Mouse (Mus musculus) liver, embryonic 12.5 days (tissue): ENCODE measurements around the gene Serpinb1c. TPM values are rescaled to one million over a fixed set of nuclear protein-coding genes. Genes with fewer than 3 reads are reported as not detected.

ENCODE experiments used
- ATAC-seq: fragments of 200-750 bp; cut with Nextera tagmentation; 2 replicates; pipeline ENCODE4 v1.8.0; 2017; ENCODE audit warnings: moderate number of reproducible peaks, mild to moderate bottlenecking, moderate library complexity
- H3K27ac ChIP-seq: fragments of 300-500 bp; sonication (generic); 2 replicates; pipeline ENCODE4 v1.5.1; 2016; ENCODE audit warnings: mild to moderate bottlenecking
- H3K27me3 ChIP-seq: fragments of 300-500 bp; sonication (generic); replicated peaks from 2 replicates; pipeline ENCODE4 v1.6.1; 2016; ENCODE audit warnings: mild to moderate bottlenecking, moderate library complexity
- H3K36me3 ChIP-seq: fragments of 300-500 bp; sonication (generic); 2 replicates; pipeline ENCODE4 v1.6.1; 2016; ENCODE audit warnings: mild to moderate bottlenecking, moderate library complexity
- H3K4me1 ChIP-seq: fragments of 300-500 bp; sonication (generic); 2 replicates; pipeline ENCODE4 v1.6.1; 2016
- H3K4me2 ChIP-seq: fragments of 300-500 bp; sonication (generic); 2 replicates; pipeline ENCODE4 v1.6.1; 2016; ENCODE audit warnings: mild to moderate bottlenecking, moderate library complexity
- H3K4me3 ChIP-seq: fragments of 300-500 bp; sonication (generic); 2 replicates; pipeline ENCODE4 v1.5.1; 2016; ENCODE audit warnings: mild to moderate bottlenecking, moderate library complexity
- H3K9ac ChIP-seq: fragments of 300-500 bp; sonication (generic); 2 replicates; pipeline ENCODE4 v1.6.1; 2016; ENCODE audit warnings: mild to moderate bottlenecking, moderate library complexity
- H3K9me3 ChIP-seq: fragments of 300-500 bp; sonication (generic); replicated peaks from 2 replicates; pipeline ENCODE4 v1.6.1; 2016; ENCODE audit warnings: mild to moderate bottlenecking, moderate library complexity
- WGBS: fragments of 180-500 bp; shearing (Covaris S2); methylation state at CpG from one replicate; pipeline ENCODE4 v1.1.7; 2016; ENCODE audit not compliant: insufficient replicate concordance; 5-methylcytosine and 5-hydroxymethylcytosine counted together
- polyA plus RNA-seq: library from polyadenylated mRNA; unstranded; fragments of >200 nt; fragmentation: Nextera tagmentation; extraction: Ambion mirVana; gene quantifications from 2 replicates; pipeline ENCODE4 v1.2.1, GENCODE M21; 2016

Serpinb1c gene
- polyA plus RNA-seq, 1 experiment from 2014 or later = 0.10 TPM

DNA sequence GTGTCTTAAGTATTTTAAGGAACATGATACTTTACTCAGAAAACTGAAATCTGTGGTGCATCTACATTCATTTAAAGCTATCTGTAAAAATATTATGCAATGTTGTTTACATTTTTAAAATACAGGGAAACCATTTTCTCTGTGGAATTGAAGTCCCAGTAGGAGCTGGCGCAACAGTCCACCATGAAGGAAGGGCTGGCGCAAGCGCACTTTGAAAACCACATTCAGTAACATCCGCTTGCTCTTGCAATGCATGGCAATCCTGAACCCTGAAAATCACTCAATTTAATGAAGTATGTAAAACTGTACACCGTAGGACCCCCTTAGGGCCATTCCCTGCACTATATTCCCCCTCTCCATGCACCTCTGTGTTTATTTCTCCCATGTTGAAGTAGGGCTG lies 63.5 kb downstream of the Serpinb1c start:
- no peaks in the 10 kb centered on the region for H3K4me1 ChIP-seq
- no peaks in the 10 kb centered on the region for H3K9me3 ChIP-seq
- H3K27ac ChIP-seq = no peak overlapping the region
- 72% methylated on average over 5 of the region's 5 CpGs for WGBS
- no peak overlapping the region for H3K4me3 ChIP-seq
- H3K4me2 ChIP-seq = no peak overlapping the region
- ATAC-seq = no peak
- H3K36me3 ChIP-seq = no peaks in the 10 kb centered on the region
- H3K27me3 ChIP-seq = no peaks in the 10 kb centered on the region
- H3K9ac ChIP-seq = no peak overlapping the region

DNA sequence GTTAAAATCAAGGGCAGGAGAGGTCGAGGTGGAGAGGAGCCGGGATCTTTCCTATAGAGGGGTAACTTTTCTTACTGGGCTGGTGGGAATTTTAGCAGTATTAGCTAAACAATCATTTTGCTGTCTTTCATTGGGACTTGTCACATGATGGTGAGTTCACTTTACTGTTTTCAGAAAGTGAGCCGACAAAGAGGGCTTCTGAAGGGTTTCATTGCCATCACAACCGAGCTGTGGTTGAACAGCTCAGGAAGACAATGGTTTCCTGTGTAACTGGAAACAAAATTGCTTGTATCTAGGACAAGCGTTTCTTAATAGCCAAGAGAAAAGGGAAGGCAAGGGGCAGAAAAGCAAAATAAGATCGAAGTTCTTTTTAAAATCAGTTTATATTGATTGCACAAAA lies 64.8 kb downstream of the Serpinb1c start:
- H3K27ac ChIP-seq = no peak overlapping the region
- WGBS = 26% methylated on average over 6 of the region's 6 CpGs
- no peak for ATAC-seq

DNA sequence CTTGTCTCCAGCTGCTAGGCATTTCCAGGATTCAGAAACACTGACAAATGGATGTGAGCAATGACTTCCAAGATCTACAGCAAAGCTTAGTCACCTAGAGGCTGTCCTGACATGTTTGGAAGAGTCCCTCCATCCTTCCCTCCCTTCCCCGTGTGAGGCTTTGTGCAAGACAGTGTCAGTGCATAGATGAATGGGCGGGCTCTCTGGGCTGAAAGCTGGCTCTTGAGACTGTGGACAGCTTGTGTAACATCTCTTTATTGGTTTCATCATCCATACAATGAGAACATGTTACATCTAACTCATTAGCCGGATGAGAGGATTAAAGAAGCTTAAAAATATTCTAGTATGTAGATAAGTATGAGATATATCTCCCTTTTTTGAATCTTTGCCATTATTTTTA lies 65.2 kb downstream of the Serpinb1c start:
- Histone ChIP-seq H3K4me1 (peaks cover 6% of the 10 kb centered on the region; the same call in 1 of the 2 replicates), H3K4me3 (no peak overlapping the region), H3K36me3 (no peaks in the 10 kb centered on the region), H3K9ac (no peak overlapping the region), H3K4me2 (no peak overlapping the region), H3K27me3 (no peaks in the 10 kb centered on the region), H3K27ac (no peak overlapping the region), H3K9me3 (no peaks in the 10 kb centered on the region)
- WGBS = 42% methylated on average over 3 of the region's 3 CpGs
- ATAC-seq = no peak

More for the DNA sequence above, 64.8 kb downstream of the Serpinb1c start:
- Histone ChIP-seq H3K4me2 (no peak overlapping the region), H3K9me3 (no peaks in the 10 kb centered on the region), H3K4me3 (no peak overlapping the region), H3K9ac (no peak overlapping the region), H3K27me3 (no peaks in the 10 kb centered on the region), H3K36me3 (no peaks in the 10 kb centered on the region), H3K4me1 (peaks cover 6% of the 10 kb centered on the region; the same call in 1 of the 2 replicates)

DNA sequence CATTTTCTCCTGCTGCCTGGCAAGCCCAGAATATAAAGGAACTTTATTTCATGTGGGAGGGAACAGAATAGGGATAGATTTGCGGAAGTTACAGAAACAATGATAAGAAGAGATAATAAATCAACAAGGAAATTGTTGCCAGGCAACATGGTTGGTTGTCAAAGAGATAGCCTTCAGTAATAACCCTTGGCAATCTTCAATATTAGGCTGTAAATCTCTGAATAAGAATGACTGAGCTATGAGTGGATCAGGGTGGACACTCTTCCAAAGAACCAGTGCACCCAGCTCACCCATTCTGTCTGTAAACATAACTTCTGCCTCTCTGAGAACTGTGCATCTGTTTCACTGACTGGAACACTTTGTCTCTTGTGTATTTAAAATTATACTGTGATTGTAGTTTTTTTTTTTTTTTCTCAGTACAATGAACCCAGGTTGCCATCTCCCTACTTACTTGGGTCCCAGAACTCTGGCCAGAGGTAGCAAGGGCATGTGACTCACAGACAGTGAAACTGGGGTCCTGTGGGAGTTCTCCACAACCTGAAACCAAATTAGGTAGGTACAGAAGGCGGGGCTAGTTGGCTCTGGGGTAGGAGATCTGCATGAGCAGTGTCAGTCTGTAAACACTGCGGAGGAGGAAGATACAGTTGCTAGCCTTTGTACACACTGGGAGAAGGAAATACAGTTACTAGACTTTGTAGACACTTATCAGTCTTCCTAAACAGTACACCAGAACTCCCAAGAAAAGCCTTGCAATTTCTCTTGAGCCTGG lies 66.3 kb downstream of the Serpinb1c start:
- Histone ChIP-seq H3K4me1 (peaks cover 6% of the 10 kb centered on the region; the same call in 1 of the 2 replicates), H3K27me3 (no peaks in the 10 kb centered on the region), H3K9me3 (no peaks in the 10 kb centered on the region), H3K36me3 (no peaks in the 10 kb centered on the region), H3K27ac (no peak overlapping the region), H3K4me2 (no peak overlapping the region), H3K4me3 (no peak overlapping the region), H3K9ac (no peak overlapping the region)
- WGBS = 42% methylated on average over 3 of the region's 3 CpGs
- ATAC-seq = no peak

Other genes with a start within 250 kb of the Serpinb1c start
- gene Mylk4, start 114.3 kb downstream of the Serpinb1c start, polyA plus RNA-seq = 0.05 TPM in 2 replicates
- gene Wrnip1, start 96.2 kb downstream of the Serpinb1c start, polyA plus RNA-seq = 27.2 and 29.1 TPM in 2 replicates
- not detected in 2 replicates for gene D930007J09Rik, start 95.4 kb downstream of the Serpinb1c start, polyA plus RNA-seq
- 10.5 and 11.7 TPM in 2 replicates for gene Serpinb1a, start 47.0 kb downstream of the Serpinb1c start, polyA plus RNA-seq
- 4.2 and 5.2 TPM in 2 replicates for gene Serpinb6b, start 67.0 kb upstream of the Serpinb1c start, polyA plus RNA-seq
- gene Serpinb9, start 105.0 kb upstream of the Serpinb1c start, polyA plus RNA-seq = 2.1 and 2.4 TPM in 2 replicates
- not detected in 2 replicates for gene Serpinb9b, start 129.2 kb upstream of the Serpinb1c start, polyA plus RNA-seq
- not detected in 2 replicates for gene Serpinb1b, start 180.4 kb upstream of the Serpinb1c start, polyA plus RNA-seq